Mouse (Mus musculus) adrenal gland, postnatal 4 days (tissue): ENCODE measurements around the gene Gpalpp1. TPM values are rescaled to one million over a fixed set of nuclear protein-coding genes. Genes with fewer than 3 reads are reported as not detected.

Experiments
- DNase-seq, 2 experiments: peaks; one replicate each; pipeline ENCODE4 v3.0.0; 2021 to 2022; ENCODE audit warnings: low spot score in 2 of 2, mixed read lengths in 2 of 2
- total RNA-seq, 2 experiments: library from RNA; stranded (reverse); gene quantifications; 2 replicates each; pipeline ENCODE4 v1.2.3; 2021

The Gpalpp1 gene
- total RNA-seq, 2 experiments from 2014 or later = 24.2 to 24.8 TPM

DNA sequence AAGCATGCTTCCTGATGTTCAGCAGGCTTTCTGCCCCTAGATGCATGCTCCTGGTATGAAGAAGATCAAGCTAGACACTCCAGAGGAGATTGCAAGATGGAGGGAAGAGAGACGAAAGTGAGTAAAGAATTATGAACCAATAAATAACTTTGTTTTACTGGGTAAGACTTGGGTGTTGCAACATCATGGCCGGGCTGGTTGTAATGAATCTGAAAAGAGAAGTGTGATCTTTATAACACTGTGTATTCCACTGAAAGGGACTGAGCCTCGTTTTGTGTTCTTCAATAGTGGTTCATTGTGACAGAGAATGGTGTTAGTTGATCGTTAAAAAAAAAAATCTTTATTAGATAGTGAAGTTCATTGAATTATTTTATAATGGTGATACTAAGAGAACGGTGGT, 5.2 kb upstream of the Gpalpp1 start:
- no peak for DNase-seq

DNA sequence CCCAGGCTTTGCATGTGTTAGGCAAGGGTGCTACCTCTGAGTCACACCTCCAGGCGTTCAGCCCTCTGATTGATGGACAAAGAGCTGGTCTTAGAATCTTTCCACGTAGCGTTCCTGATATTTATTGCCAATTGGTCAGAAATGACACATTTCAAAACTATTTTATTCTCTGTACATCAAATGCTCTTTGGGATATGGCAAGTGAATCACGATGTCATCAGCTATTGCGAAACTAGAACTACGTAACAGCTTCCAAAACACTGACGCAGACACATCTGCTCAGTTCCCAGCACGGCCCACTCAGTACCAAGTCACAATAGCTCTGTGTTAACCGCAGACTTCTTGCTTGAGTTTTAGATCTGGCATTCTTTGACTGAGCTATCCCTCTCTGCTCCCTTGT, 11.0 kb downstream of the Gpalpp1 start:
- DNase-seq = no peak

DNA sequence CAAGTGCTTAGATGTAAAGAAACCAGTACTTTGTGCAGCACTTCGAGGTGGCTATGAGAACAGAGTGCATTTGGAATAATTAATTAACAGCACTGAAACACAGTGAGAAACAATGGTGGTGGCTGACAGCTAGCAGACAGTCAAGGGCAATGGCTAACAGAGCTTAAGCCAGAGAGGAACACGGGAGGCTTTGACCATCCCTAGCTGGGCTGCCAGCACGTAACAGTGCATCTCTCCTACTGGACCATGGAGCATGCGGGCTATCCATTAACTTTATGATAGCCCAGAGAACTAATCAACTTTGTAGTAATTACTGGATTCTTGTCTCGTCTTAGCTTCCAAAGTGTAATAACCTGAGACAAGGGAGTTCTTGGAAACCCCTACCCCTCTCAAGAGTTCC, 12.7 kb downstream of the Gpalpp1 start:
- DNase-seq = no peak

DNA sequence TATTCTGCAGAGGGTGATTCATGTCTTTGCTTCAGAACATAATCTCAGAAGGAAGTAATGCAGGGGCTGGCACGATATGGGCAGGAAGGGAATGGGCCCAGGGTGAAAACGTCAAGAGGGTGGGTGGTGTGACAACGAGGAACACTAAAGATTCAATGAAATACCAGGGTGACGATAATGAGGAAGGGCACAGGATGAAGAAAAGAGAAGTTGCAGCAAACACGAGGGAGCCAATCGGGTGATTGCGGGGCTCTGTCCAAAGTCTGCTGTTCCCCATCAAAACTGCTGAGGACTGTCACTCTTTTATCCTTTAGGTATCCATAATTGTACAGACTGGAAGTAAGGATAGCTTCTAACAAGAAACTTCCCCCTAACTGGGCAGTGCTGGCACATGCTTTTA, 13.3 kb downstream of the Gpalpp1 start:
- DNase-seq = no peak

DNA sequence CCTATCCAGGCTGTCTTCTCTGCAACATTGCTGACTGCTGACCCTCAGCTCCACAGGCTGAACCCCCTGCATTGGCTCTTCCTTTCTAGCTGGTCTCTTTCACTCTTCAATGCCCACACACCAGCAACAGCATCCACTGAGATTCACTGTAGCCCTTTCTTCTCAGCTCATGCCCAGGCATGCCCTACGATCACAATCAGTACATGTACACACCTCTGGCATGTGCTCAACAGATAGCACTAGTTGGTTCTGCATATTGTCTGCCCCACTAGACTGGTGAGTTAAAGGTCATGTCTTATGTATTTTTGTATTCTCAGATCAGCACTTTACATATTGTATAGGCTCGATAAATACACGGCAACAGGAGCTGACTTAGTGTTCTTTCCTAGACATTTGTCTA, 26.4 kb downstream of the Gpalpp1 start:
- no peak for DNase-seq

DNA sequence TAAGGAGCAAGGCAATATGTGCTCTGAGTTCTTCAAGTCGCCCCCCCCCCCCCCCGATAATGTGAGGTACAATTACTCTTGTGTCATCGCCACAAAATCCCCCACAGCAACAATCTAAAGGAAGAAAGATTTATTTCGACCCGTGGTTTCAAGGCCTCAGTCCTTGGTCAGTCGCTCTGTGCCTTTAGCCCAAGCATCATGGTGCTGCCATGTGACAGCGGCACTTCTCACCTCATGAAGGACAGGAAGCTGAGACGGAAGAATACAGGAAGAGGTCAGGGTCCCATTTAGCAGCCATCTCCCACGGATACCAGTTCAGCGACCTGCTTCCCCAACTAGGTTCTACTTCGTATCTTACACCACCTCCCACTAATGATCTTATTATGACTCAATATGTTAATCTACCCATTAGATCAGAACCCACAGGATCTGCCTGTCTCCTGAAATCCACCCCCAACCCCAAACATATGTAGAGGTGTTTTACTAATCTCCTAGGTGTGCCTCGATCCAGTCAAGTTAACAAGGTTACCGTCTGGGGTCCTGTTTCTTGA, 28.4 kb downstream of the Gpalpp1 start:
- DNase-seq = no peak

DNA sequence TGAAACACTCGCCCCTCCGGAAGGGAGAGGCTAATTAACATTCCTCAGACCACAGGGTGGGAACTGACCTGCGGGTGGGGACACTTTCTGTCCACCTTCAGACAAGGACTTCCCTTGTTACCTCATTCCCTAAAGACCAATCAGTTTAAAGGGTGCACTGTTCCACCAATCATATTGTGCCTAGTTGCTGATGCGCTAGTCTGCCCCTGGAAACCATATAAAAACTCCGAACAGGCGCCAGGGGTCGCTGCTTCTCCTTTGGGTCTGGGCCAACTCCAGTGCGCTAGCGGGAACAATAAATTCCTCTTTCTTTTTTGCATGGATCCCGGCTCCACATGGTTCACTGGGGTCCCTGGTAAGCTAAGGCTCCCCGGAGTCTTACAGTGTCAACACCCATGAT, 29.1 kb downstream of the Gpalpp1 start:
- no peak for DNase-seq

DNA sequence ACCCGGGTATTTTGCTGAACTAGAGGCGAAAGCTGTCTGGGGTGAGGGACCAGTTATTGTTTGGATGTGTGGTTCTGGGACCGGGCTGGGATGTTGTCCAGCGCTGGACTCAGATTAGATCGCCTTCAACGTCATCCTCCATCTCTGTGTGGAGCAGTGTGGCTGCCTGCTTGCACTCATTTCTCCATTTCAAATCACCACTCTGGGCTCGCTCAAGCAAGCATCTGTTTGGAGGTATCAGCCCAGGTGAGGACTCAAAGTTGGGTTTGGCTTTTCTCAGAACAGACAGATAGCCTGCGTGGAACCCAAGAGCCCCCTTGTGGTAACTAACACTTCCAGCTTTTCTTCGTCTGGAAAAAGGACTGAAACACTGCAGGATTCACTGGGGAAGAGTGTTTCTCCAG, 33.5 kb downstream of the Gpalpp1 start:
- DNase-seq = no peak

DNA sequence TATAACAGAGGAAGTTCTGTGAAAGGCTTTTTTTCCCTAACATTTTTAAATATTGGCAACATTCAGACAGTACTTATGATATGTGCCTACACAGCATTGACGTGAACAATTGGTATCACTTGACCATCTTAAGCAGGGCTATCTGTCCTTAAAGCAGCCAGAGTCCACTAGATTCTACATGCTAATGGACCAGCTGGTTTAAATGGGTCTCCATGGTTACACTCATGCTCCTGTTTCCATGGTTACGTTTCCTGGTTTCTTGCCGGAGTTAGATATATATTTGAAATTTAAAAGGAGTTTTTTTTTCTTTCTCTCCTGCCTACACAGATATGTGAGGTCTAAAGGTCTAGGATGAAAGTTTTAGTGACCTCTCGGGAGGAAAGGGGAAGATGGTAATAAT, 34.0 kb downstream of the Gpalpp1 start:
- no peak for DNase-seq

DNA sequence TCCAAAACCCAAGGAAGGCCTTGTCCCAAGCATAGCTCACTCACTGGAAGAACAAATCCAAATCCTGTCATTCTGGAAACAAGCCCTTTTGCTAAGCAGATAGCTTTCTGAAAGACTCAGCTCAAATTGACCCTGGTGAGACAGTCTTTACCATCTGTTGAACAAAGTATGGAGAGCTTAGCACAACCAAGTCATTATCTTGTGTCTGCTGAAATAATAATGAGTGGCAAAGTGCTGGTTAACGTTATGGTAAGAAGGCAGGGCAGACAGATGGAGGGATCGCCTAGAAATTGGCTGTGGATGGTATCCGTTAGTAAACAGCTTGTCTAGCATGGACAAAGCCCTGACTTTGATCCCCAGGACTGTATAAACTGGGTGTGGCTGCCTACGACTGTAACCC, 34.8 kb downstream of the Gpalpp1 start:
- DNase-seq = no peak

DNA sequence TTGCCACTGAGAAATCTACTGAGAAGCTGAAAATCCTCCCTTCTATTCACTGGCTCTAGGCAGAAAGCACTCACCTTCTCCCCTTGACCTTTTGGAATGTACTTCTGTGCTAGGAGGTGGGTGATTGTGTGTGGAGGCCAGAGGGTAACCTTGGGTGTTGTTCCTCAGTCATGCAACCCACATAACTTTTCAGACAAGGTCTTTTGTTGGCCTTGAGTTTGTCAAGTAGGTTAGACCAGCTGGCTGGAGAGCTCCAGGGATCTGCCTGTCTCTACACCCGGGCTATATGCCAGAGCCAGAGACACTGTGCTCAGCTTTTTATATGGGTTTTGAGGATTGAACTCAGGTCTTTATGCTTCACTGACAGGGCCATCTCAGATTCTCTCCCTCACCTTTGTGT, 36.4 kb downstream of the Gpalpp1 start:
- no peak for DNase-seq

DNA sequence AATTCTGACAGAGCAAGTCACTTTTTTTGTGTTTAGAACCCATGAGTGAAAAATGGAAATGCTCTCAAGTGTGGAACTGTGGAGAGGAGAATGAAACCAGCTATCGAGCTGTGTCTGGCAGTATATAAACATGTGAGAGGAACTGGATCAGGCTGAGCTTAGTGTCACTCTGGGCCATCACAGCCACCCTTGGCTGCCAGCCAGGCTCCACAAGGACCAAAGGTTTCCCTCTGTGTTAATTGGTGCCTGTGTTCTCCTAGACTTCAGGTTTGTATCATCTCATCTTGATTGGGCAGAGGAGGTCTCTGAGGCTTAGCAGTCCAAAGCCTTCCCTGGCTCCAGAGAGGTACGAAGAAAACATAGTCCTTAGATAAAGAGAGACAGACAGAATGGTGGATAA, 37.9 kb downstream of the Gpalpp1 start:
- no peak for DNase-seq

DNA sequence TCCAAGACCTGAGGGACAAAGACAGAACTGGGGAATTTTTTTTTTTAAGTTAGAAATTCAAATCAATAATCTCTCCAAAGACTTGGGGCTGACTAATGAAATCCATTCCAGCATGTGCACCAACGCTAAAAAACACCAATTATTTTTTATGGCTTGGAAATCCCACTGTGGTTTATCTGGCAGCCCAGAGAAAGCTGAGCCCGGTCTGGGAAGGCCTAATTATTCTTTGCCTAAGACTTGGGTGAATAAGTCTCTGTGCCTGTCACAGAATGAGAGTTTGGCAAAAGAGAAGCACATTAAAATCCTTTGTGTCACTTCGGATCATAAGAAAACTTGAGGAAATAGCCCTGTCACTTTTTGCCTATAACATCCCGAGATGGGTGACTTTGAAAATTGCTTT, 41.3 kb downstream of the Gpalpp1 start:
- DNase-seq = no peak

DNA sequence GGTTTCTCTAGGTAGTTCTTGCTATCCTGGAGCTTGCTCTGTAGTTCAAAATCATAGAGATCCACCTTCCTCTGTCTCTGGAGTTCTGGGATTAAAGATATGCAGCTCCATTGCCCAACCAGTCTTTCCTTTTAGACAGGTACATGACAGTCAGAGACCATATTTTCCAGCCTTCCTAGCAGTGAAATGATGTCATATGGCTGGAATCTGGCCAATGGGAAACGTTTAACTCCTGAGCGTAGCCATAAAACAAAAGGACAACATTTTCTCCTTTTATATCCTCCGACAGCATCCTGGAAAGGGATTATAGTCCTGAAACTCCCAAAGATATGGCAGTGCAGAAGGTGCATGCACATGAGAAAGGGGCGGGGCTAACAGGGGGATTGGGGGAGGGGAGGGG, 42.3 kb downstream of the Gpalpp1 start:
- no peak for DNase-seq

DNA sequence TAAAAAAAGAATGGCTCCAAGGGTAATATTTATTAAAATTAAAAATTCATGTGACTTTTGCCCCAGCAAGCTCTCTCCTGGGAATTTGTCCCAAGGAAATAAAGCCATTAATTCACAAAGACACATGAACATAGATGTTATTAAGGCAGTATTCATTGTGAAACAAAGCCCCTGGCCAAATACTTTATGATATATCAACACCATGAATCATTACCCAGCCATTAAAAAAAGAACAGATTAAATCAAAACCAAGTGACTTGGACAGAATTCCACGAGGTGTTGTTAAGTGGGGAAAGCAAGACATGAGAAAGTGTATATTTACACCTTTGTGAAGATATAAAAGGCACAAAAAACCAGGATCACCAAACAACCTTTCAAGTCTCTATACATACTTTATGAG, 43.3 kb downstream of the Gpalpp1 start:
- no peak for DNase-seq

DNA sequence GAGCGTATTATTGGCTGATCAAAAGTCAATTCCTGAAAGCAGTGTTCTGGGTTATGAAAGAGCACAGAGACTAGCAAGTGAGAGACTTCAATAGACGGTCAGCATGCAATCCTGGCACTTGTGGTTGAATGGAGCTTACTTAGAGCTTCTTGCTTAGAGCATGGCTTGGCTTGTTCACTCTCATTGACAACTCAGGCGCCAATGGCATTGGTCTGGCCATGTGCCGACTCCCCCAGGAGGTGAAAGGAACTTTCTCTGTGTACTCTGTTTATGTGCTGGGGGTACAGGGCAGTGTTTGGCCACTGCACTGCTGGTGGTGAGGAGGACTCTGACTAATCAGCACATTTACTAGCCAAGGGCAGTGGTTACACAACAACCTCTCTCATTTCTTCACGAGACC, 51.1 kb downstream of the Gpalpp1 start:
- no peak for DNase-seq

DNA sequence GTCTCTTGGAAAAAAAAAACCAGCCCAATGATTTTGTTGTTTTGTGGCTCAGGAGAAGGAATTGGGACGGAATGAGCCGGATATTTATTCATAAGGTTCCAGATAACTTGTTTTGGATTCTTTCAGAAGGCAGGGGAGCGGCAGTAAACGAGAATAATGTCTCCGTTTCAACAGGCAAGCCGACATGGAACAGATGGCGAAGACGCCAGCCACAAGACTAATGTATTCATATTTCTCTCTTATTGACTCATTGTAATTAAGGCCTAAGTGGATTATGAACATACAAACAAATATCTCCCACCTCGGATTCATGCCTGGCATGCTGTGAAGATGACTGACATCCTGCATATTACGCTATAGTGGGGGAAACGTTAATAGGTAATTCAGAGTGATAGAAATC, 56.8 kb downstream of the Gpalpp1 start:
- no peak for DNase-seq

DNA sequence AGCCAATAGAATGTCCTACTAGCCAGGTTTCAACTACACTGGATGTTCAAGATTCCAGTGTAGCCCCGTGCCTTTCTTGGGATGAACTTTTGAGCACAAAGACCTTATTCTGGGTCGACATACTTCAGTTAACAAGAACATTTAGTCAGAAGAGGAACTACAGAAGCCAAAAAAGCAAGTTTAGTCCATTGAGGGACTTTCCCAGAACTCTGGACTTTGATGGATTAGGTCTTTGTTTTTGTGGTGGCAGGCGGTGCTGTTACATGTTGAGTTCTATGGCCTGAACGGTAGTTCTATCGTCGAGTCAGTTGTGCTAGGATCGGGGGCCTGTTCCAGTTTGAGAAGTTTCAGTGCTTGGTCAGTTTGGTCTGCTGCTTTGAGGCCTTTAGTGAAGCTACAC, 58.6 kb downstream of the Gpalpp1 start:
- no peak for DNase-seq

DNA sequence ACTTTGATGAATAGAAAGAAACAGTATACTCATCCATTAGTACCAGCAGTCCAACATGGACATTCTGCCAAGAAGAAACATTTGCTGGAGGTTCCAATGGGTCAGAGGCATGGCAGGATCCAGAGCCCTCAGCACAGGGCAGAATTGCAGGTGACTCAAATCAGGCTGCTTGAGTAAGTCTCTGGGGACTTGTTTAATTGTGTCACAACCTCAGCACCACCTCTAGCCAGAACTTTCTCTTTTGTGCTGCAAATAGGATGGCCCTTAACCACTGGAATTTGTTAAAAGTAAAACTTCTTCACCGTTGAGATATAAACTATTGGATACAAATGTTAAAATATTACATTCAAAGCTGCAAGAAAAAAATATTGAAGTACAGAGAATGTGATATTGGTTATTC, 64.8 kb downstream of the Gpalpp1 start:
- DNase-seq = no peak

DNA sequence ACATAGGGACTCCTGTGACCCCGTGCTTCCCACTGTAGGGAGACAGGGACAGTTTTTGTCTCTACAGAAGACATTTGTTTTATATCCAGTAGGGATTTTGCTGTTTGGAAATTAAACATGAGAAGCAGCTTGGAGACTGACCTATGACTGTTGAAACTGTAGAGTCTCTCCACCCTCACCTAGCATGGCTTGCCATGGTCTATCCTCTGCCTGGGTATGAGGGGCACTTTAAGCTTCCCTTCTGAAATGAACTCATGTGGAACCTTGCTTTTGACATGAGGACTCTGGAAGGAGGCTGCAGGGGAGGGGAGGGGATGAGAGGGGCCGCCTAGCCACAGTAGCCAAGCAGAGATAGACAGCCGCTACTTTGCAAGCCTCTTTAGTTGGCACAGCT, 66.4 kb downstream of the Gpalpp1 start:
- DNase-seq = no peak

DNA sequence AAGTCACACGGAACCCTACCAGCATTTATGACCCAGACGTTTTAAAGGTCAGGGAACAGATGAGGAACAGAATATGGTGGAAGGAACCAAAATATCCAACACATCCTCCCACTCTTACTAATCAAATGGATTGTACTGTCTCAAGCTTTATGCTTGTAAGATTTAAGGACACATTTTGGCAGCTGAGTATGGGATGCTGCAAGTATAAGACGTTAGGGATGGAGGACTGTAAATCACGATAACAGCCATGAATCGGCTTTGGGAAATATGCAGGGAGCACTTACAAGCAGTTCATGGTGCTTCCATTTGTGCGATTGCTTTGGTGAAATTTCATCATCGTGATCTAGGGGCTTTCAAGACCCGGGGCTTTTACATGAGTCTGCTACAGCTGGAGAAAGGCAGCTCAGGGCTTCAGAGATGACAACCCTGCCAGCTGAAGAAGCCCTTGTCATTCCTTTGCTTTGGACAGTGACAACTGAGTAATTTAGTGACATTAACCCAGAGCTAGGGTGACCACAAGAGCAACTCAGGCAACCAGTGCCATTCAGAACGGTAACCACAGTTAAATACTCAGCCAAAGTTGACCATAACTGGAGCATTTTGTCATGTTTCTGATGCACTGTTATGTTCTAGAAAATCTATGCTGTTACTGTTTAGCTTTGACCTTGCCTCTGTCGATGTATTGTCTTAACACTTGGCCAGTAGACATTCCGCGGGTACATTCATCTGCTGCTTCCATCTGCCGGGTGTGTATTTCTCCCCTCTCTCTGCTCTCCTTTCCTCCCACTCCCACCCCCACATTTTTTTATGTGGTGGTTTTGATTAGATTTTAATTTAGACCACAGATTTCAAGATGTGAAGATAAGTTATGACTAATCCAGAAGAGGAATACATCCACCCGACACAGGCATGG, 67.1 kb downstream of the Gpalpp1 start:
- DNase-seq = no peak
